Mouse (Mus musculus) megakaryocyte, embryonic 14.5 days (primary cell): ENCODE results near the gene Fundc2. TPM values are rescaled to one million over a fixed set of nuclear protein-coding genes. Genes with fewer than 3 reads are reported as not detected.

Experiments used
- H3K27me3 ChIP-seq: replicated peaks from 2 replicates; pipeline ENCODE3; 2012; ENCODE audit warnings: inconsistent platforms
- H3K36me3 ChIP-seq: replicated peaks from 2 replicates; pipeline ENCODE3; 2012; ENCODE audit warnings: low read length, inconsistent platforms, mixed read lengths
- H3K4me1 ChIP-seq: 2 replicates; pipeline ENCODE4 v1.6.1; 2012; ENCODE audit warnings: inconsistent platforms
- H3K4me3 ChIP-seq: replicated peaks from 2 replicates; pipeline ENCODE3; 2012; ENCODE audit warnings: moderate library complexity, mild to moderate bottlenecking, inconsistent platforms
- H3K9me3 ChIP-seq: 2 replicates; pipeline ENCODE4 v1.6.1; 2012; ENCODE audit warnings: inconsistent platforms
- FLI1 ChIP-seq: IDR thresholded peaks from 2 replicates; pipeline ENCODE4 v1.6.1; 2012; ENCODE audit warnings: low read length, inconsistent platforms, mixed read lengths
- GATA1 ChIP-seq: IDR thresholded peaks from 3 replicates; pipeline ENCODE4 v1.6.1; 2012; ENCODE audit warnings: mixed read lengths, low read length, inconsistent platforms, borderline replicate concordance
- polyA plus RNA-seq: library from polyadenylated mRNA; stranded (reverse); fragments of >175 nt; gene quantifications from 2 replicates; pipeline ENCODE4 v1.2.3, GENCODE M21; 2012; ENCODE audit warnings: low replicate concordance; ENCODE audit not compliant: insufficient read depth

The Fundc2 gene
- 2.2 TPM in 1 of 2 replicates, not detected in the other for polyA plus RNA-seq

GRCm38 (mm10) chrX:75382195-75382771 is at the start of gene Fundc2, which contains the start of gene F8:
Gene Fundc2, plus strand, starts transcription at chrX:75382399.
Gene F8, minus strand, starts transcription at chrX:75382615.
- H3K4me1 ChIP-seq: peaks cover 2% of the 10 kb centered on the region; the same call in 1 of the 2 replicates
- no peaks in the 10 kb centered on the region for H3K9me3 ChIP-seq
- H3K27me3 ChIP-seq: peaks cover 2% of the 10 kb centered on the region
- peaks cover 5% of the 10 kb centered on the region for H3K36me3 ChIP-seq
- TF ChIP-seq GATA1 (no peak), FLI1 (no peak)
- H3K4me3 ChIP-seq: peak within 1 kb of the TSS; percentile 93

GRCm38 (mm10) chrX:75370197-75370596 is 12.0 kb upstream of the Fundc2 start:
- no peaks in the 10 kb centered on the region for H3K36me3 ChIP-seq
- no peaks in the 10 kb centered on the region; the same call in 1 of the 2 replicates for H3K4me1 ChIP-seq
- H3K9me3 ChIP-seq: no peaks in the 10 kb centered on the region
- H3K27me3 ChIP-seq: peaks cover 2% of the 10 kb centered on the region
- TF ChIP-seq GATA1 (no peak), FLI1 (no peak)
- H3K4me3 ChIP-seq: no peak overlapping the region

- Histone ChIP-seq H3K27me3 (peaks cover 2% of the 10 kb centered on the region), H3K36me3 (no peaks in the 10 kb centered on the region), H3K4me3 (no peak overlapping the region), H3K4me1 (peaks cover 5% of the 10 kb centered on the region; the same call in 1 of the 2 replicates), H3K9me3 (no peaks in the 10 kb centered on the region)
- TF ChIP-seq FLI1 (no peak), GATA1 (no peak)
Observed at GRCm38 (mm10) chrX:75372666-75373425, 9.4 kb upstream of the Fundc2 start.

- Histone ChIP-seq H3K27me3 (no peaks in the 10 kb centered on the region), H3K4me3 (no peak overlapping the region), H3K9me3 (no peaks in the 10 kb centered on the region), H3K4me1 (peaks cover 5% of the 10 kb centered on the region; the same call in 1 of the 2 replicates), H3K36me3 (no peaks in the 10 kb centered on the region)
- TF ChIP-seq FLI1 (no peak), GATA1 (no peak)
Observed at GRCm38 (mm10) chrX:75376815-75377214, 5.4 kb upstream of the Fundc2 start.

GRCm38 (mm10) chrX:75381176-75381575 is 1.0 kb upstream of the Fundc2 start:
- H3K4me3 ChIP-seq: no peak overlapping the region
- no peaks in the 10 kb centered on the region for H3K9me3 ChIP-seq
- peaks cover 8% of the 10 kb centered on the region; the same call in 1 of the 2 replicates for H3K4me1 ChIP-seq
- TF ChIP-seq GATA1: no peak
- TF ChIP-seq FLI1: no peak
- H3K36me3 ChIP-seq: no peaks in the 10 kb centered on the region
- H3K27me3 ChIP-seq: peaks cover 2% of the 10 kb centered on the region

- TF ChIP-seq GATA1 (no peak), FLI1 (no peak)
- Histone ChIP-seq H3K36me3 (no peaks in the 10 kb centered on the region), H3K4me1 (peaks cover 5% of the 10 kb centered on the region; the same call in 1 of the 2 replicates), H3K27me3 (peaks cover 2% of the 10 kb centered on the region), H3K9me3 (no peaks in the 10 kb centered on the region), H3K4me3 (peak overlapping the region; percentile 93)
Observed at GRCm38 (mm10) chrX:75381699-75382098, 500 bp upstream of the Fundc2 start.

- Histone ChIP-seq H3K4me3 (no peak overlapping the region), H3K27me3 (no peaks in the 10 kb centered on the region), H3K9me3 (peaks cover 5% of the 10 kb centered on the region; the same call in 1 of the 2 replicates), H3K4me1 (peaks cover 23% of the 10 kb centered on the region), H3K36me3 (peaks cover 44% of the 10 kb centered on the region)
- TF ChIP-seq FLI1 (no peak), GATA1 (no peak)
Observed at GRCm38 (mm10) chrX:75399471-75399870, 17.3 kb downstream of the Fundc2 start.

- H3K36me3 ChIP-seq: peaks cover 27% of the 10 kb centered on the region
- no peak overlapping the region for H3K4me3 ChIP-seq
- H3K4me1 ChIP-seq: peaks cover 23% of the 10 kb centered on the region
- no peaks in the 10 kb centered on the region for H3K27me3 ChIP-seq
- TF ChIP-seq GATA1 (peak; percentile 52; the same call in 1 of the 3 replicates), FLI1 (no peak)
- peaks cover 5% of the 10 kb centered on the region; the same call in 1 of the 2 replicates for H3K9me3 ChIP-seq
Observed at GRCm38 (mm10) chrX:75402668-75403067, 20.5 kb downstream of the Fundc2 start.

GRCm38 (mm10) chrX:75403350-75403749 is 21.2 kb downstream of the Fundc2 start:
- Histone ChIP-seq H3K4me1 (peaks cover 23% of the 10 kb centered on the region), H3K36me3 (peaks cover 26% of the 10 kb centered on the region)
- TF ChIP-seq FLI1 (no peak), GATA1 (no peak)

GRCm38 (mm10) chrX:75409711-75410110 is 27.5 kb downstream of the Fundc2 start:
- no peak overlapping the region for H3K4me3 ChIP-seq
- no peaks in the 10 kb centered on the region; the same call in 1 of the 2 replicates for H3K4me1 ChIP-seq
- H3K27me3 ChIP-seq: no peaks in the 10 kb centered on the region
- peaks cover 28% of the 10 kb centered on the region for H3K36me3 ChIP-seq
- no peaks in the 10 kb centered on the region for H3K9me3 ChIP-seq
- TF ChIP-seq FLI1 (no peak), GATA1 (no peak)

More at GRCm38 (mm10) chrX:75403350-75403749, 21.2 kb downstream of the Fundc2 start:
- H3K9me3 ChIP-seq: peaks cover 5% of the 10 kb centered on the region; the same call in 1 of the 2 replicates
- H3K4me3 ChIP-seq: no peak overlapping the region
- H3K27me3 ChIP-seq: no peaks in the 10 kb centered on the region
